ENCODE assay signal across 21 mouse cellular contexts in the genomic region with DNA sequence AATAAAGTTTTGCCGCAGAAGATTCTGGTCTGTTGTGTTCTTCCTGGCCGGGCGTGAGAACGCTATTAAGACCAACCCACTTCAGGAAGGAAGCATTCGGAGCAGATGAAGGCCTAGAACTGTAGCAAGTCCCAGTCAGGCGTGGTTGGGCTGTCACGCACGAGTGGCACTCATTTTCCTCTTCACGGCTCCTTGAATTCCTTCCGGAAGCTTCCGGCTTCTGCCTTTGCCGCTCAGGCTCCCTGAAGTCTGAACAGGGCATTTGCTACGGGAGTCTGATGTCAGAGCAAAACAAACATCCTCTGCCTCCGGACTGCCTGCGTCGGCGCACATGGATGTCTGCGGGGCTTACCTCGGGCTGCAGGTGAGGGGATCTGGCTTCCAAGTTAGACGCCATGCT.
DNase-seq lines count a peak whose midpoint lies in the region; ATAC-seq and TF ChIP-seq lines count a peak whose summit lies in the region.
"Had no signal": no experiment of that assay in that cellular context is flagged by ENCODE, and none has a peak within 500 bp of the region (broad histone marks: within the 10 kb centered on the region; RNA-seq: fewer than 3 reads in every experiment).

No protein-coding gene starts in this region.

- intact Hi-C loops in heart, postnatal 14 days (cut with DNase I) = no loop called here

- peak; percentile 72 for DNase-seq in heart, adult 11 months
- no peak for DNase-seq in heart, postnatal 14 days
- peak; percentile 41 to 62 for DNase-seq in lung, adult 18-20 months
- DNase-seq in lung, postnatal 0 days (ENCODE audit: low spot score) = no peak
- DNase-seq in lung, postnatal 25 days (ENCODE audit: low spot score) = peak; percentile 30
- no peak for DNase-seq in embryo, embryonic 10 days (ENCODE audit: low spot score)
- DNase-seq in thymus, adult 2 months = no peak
- DNase-seq: adrenal gland, postnatal 10 days; B cell, adult 2 months; cerebellum, adult 11-12 months; cerebellum, adult 9-10 months; cerebellum, postnatal 25 days; gastrocnemius, adult 2 months; gastrocnemius, postnatal 25 days; heart, postnatal 4 days had no signal

- no peaks in the 10 kb centered on the region for H3K27me3 ChIP-seq in lung, postnatal 0 days (replicated peaks; ENCODE audit: insufficient read depth, low read length)
- H3K27me3 ChIP-seq in thymus, adult 2 months (ENCODE audit: control insufficient read depth, insufficient read depth, low read length) = no peaks in the 10 kb centered on the region
- H3K27me3 ChIP-seq: forebrain, embryonic 13.5 days; heart, embryonic 13.5 days; hindbrain, embryonic 12.5 days had no signal

- no peak for TF ChIP-seq EP300 in lung, postnatal 0 days (IDR thresholded peaks at IDR 0.05)

- TF ChIP-seq POLR2A in thymus, adult 2 months (IDR thresholded peaks at IDR 0.05; ENCODE audit: control insufficient read depth, extremely low read depth, insufficient read depth, low read length, poor library complexity) = no peak

- H3K4me3 ChIP-seq in lung, postnatal 0 days (ENCODE audit: low read depth, low read length) = no peak overlapping the region
- no peak overlapping the region for H3K4me3 ChIP-seq in thymus, adult 2 months (ENCODE audit: control insufficient read depth, insufficient read depth, low read length)
- H3K4me3 ChIP-seq: embryonic facial prominence, embryonic 10.5 days; forebrain, embryonic 13.5 days; gastrocnemius, adult 2 months; heart, embryonic 13.5 days; hindbrain, embryonic 12.5 days had no signal

- no peak overlapping the region for H3K9ac ChIP-seq in lung, postnatal 0 days (replicated peaks; ENCODE audit: low read depth)
- H3K9ac ChIP-seq: forebrain, embryonic 13.5 days; heart, embryonic 13.5 days; hindbrain, embryonic 12.5 days had no signal

- 94% methylated on average over 20 of the region's 20 CpGs for WGBS in lung, postnatal 0 days
- 97% methylated on average over 20 of the region's 20 CpGs for WGBS in thymus, adult 2 months

- H3K4me1 ChIP-seq in lung, postnatal 0 days (ENCODE audit: insufficient read depth, low read depth, low read length) = no peaks in the 10 kb centered on the region
- H3K4me1 ChIP-seq in thymus, adult 2 months (replicated peaks; ENCODE audit: control insufficient read depth, insufficient read depth, low read length) = no peaks in the 10 kb centered on the region
- H3K4me1 ChIP-seq: embryonic facial prominence, embryonic 10.5 days; forebrain, embryonic 13.5 days; heart, embryonic 13.5 days; hindbrain, embryonic 12.5 days had no signal

- H3K9me3 ChIP-seq in lung, postnatal 0 days (ENCODE audit: low read length) = no peaks in the 10 kb centered on the region
- H3K9me3 ChIP-seq: forebrain, embryonic 13.5 days had no signal

- no peaks in the 10 kb centered on the region for H3K36me3 ChIP-seq in lung, postnatal 0 days (ENCODE audit: insufficient read depth, low read length)
- no peaks in the 10 kb centered on the region for H3K36me3 ChIP-seq in thymus, adult 2 months (ENCODE audit: control insufficient read depth, insufficient read depth, low read length)
- H3K36me3 ChIP-seq: embryonic facial prominence, embryonic 10.5 days; heart, embryonic 13.5 days; hindbrain, embryonic 12.5 days had no signal

- no peak overlapping the region for H3K4me2 ChIP-seq in lung, postnatal 0 days (replicated peaks; ENCODE audit: low read depth, low read length)
- H3K4me2 ChIP-seq: forebrain, embryonic 13.5 days; heart, embryonic 13.5 days; hindbrain, embryonic 12.5 days had no signal

- no peak for ATAC-seq in lung, postnatal 0 days
- ATAC-seq: CD4-positive, CD25-positive, alpha-beta regulatory T cell, adult 4 months; forebrain, embryonic 13.5 days; hindbrain, postnatal 0 days had no signal

- no peak for TF ChIP-seq CTCF in lung, postnatal 0 days (IDR thresholded peaks at IDR 0.05)
- TF ChIP-seq CTCF in thymus, adult 2 months (IDR thresholded peaks at IDR 0.05; ENCODE audit: borderline replicate concordance, control insufficient read depth, extremely low read depth, insufficient read depth, low read length, poor library complexity) = no peak

- no peak overlapping the region for H3K27ac ChIP-seq in lung, postnatal 0 days (ENCODE audit: low read length)
- H3K27ac ChIP-seq in thymus, adult 2 months (ENCODE audit: control insufficient read depth, insufficient read depth, low read length) = no peak overlapping the region
- H3K27ac ChIP-seq: embryonic facial prominence, embryonic 10.5 days; forebrain, embryonic 13.5 days; gastrocnemius, adult 2 months; heart, embryonic 13.5 days; hindbrain, embryonic 12.5 days; hindbrain, postnatal 0 days had no signal

Comparison
In these comparisons a context has a peak if more than half of its experiments do, and no peak if none do; other contexts are left out.
1. DNase-seq: peak in heart, adult 11 months (single experiment), lung, adult 18-20 months (2 of 2) and lung, postnatal 25 days (single experiment); none in heart, postnatal 14 days (0 of 2), lung, postnatal 0 days (single experiment), embryo, embryonic 10 days (single experiment) and thymus, adult 2 months (single experiment).